Comparison of ENCODE assay signal across 8 mouse cellular contexts in genomic region chr12:84191770-84192169, GRCm38 (mm10). TPM values are rescaled to one million over a fixed set of nuclear protein-coding genes. Genes with fewer than 3 reads are reported as not detected.
DNase-seq lines count a peak whose midpoint lies in the region; ATAC-seq and TF ChIP-seq lines count a peak whose summit lies in the region.

No protein-coding gene starts in this region.

- TF ChIP-seq EP300 in liver, embryonic 14.5 days (IDR thresholded peaks at IDR 0.05; ENCODE audit: low read depth): 0 out of 2 replicates have a peak, but pooled peaks have one; percentile 26

- no peak for TF ChIP-seq CTCF in C2C12 (IDR thresholded peaks at IDR 0.05; ENCODE audit: control insufficient read depth, insufficient read depth, insufficient read length)
- TF ChIP-seq CTCF in liver, embryonic 14.5 days (IDR thresholded peaks at IDR 0.05; ENCODE audit: low read depth): no peak

- H3ac ChIP-seq in C2C12 (ENCODE audit: control insufficient read depth, insufficient read length, low read depth): peak overlapping the region; percentile 81

- peaks cover 66% of the 10 kb centered on the region for H3K79me3 ChIP-seq in C2C12 (ENCODE audit: low read depth)

- H3K4me2 ChIP-seq in forebrain, embryonic 14.5 days (ENCODE audit: low read length): peak overlapping the region; percentile 95
- H3K4me2 ChIP-seq in liver, embryonic 14.5 days (ENCODE audit: low read depth): peak overlapping the region; percentile 87

- no peaks in the 10 kb centered on the region for H3K9me3 ChIP-seq in forebrain, embryonic 14.5 days (replicated peaks; ENCODE audit: control insufficient read depth, low read length)
- H3K9me3 ChIP-seq in liver, embryonic 14.5 days (ENCODE audit: control insufficient read depth, low read length): no peaks in the 10 kb centered on the region

- no peaks in the 10 kb centered on the region for H3K27me3 ChIP-seq in C2C12 (ENCODE audit: control insufficient read depth, insufficient read depth, insufficient read length)
- H3K27me3 ChIP-seq in forebrain, embryonic 14.5 days (replicated peaks; ENCODE audit: control insufficient read depth, insufficient read depth, low read length): no peaks in the 10 kb centered on the region
- H3K27me3 ChIP-seq in liver, embryonic 14.5 days (ENCODE audit: control insufficient read depth, insufficient read depth, low read length): no peaks in the 10 kb centered on the region

- peak overlapping the region; percentile 80 for H3K4me3 ChIP-seq in C2C12 (ENCODE audit: insufficient read depth, poor library complexity, severe bottlenecking)
- peak overlapping the region; percentile 79 for H3K4me3 ChIP-seq in forebrain, embryonic 14.5 days (ENCODE audit: low read depth, low read length)
- peak overlapping the region; percentile 80 to 98 for H3K4me3 ChIP-seq in liver, embryonic 14.5 days (ENCODE audit: insufficient read depth in 1 of 2, low read depth in 2 of 2, low read length in 2 of 2)

- H3K36me3 ChIP-seq in C2C12 (ENCODE audit: control insufficient read depth, insufficient read depth): peaks cover 10% of the 10 kb centered on the region
- H3K36me3 ChIP-seq in forebrain, embryonic 14.5 days (ENCODE audit: control insufficient read depth, insufficient read depth, low read length): no peaks in the 10 kb centered on the region
- H3K36me3 ChIP-seq in liver, embryonic 14.5 days (replicated peaks; ENCODE audit: control insufficient read depth, insufficient read depth, low read depth): peaks cover 3% of the 10 kb centered on the region; the same call in 1 of the 2 replicates

- peak overlapping the region; percentile 95; the same call in 1 of the 2 replicates for H3K27ac ChIP-seq in forebrain, embryonic 14.5 days (ENCODE audit: low read depth, low read length)
- peak overlapping the region; percentile 85 for H3K27ac ChIP-seq in liver, embryonic 14.5 days

- WGBS in forebrain, embryonic 14.5 days: 12% methylated on average over 5 of the region's 5 CpGs
- 12% methylated on average over 5 of the region's 5 CpGs for WGBS in liver, embryonic 14.5 days (ENCODE audit: insufficient replicate concordance)

- peaks cover 47% of the 10 kb centered on the region for H3K4me1 ChIP-seq in forebrain, embryonic 14.5 days (ENCODE audit: control insufficient read depth, insufficient read depth, low read length)
- H3K4me1 ChIP-seq in liver, embryonic 14.5 days (replicated peaks; ENCODE audit: control insufficient read depth in 2 of 2, insufficient read depth in 2 of 2, low read length in 1 of 2): peaks cover 37 to 51% of the 10 kb centered on the region in 2 experiments

- no peak for ATAC-seq in forebrain, embryonic 14.5 days
- ATAC-seq in liver, embryonic 14.5 days (ENCODE audit: insufficient read depth): peak; percentile 24; the same call in 1 of the 2 replicates

- peak overlapping the region; percentile 92 for H3K9ac ChIP-seq in forebrain, embryonic 14.5 days (ENCODE audit: low read length)
- H3K9ac ChIP-seq in liver, embryonic 14.5 days (replicated peaks): peak overlapping the region; percentile 99

- peaks cover 90% of the 10 kb centered on the region for H3K79me2 ChIP-seq in C2C12 (ENCODE audit: control insufficient read depth, insufficient read depth)

- peak; percentile 26 for DNase-seq in embryo, embryonic 10.5 days (ENCODE audit: low spot score)
- DNase-seq in embryo, embryonic 11 days: no peak
- no peak for DNase-seq in forebrain, embryonic 14.5 days (ENCODE audit: low spot score)
- no peak for DNase-seq in liver, embryonic 14.5 days (ENCODE audit: low read depth in 3 of 3, low spot score in 3 of 3)
- no peak for DNase-seq in thymus, postnatal 10 days (ENCODE audit: low spot score in 2 of 2)
- DNase-seq in adrenal gland, adult (ENCODE audit: inconsistent age in 2 of 2, low spot score in 1 of 2): no peak
- DNase-seq in thymus, postnatal 25 days: no peak

TF ChIP-seq in C2C12, 6 proteins besides CTCF, POLR2A, EP300 and RAD21:
- TF ChIP-seq CEBPB (IDR thresholded peaks at IDR 0.05; ENCODE audit: low read depth) (no peak), FOSL1 (IDR thresholded peaks at IDR 0.05; ENCODE audit: insufficient read depth, low read length, poor library complexity, severe bottlenecking) (no peak), MAX (IDR thresholded peaks at IDR 0.05) (no peak), USF1 (IDR thresholded peaks at IDR 0.05; ENCODE audit: low read depth) (no peak), MYOG (IDR thresholded peaks at IDR 0.05; ENCODE audit: control insufficient read depth, extremely low read depth, insufficient read length) (no peak), MYOD1 (IDR thresholded peaks at IDR 0.05; ENCODE audit: control insufficient read depth, insufficient read length, low read depth) (no peak)

RNA-seq across cellular contexts. Expression of gene Elmsan1, which starts 26.9 kb away (rescaled TPM):
- 6.5 TPM for polyA plus RNA-seq in C2C12 (2012; fragmentation: generic; extraction: Trizol)
- polyA plus RNA-seq in forebrain, embryonic 14.5 days (2014; fragmentation: Nextera tagmentation; extraction: Ambion mirVana): 3.2 and 3.4 TPM in 2 replicates
- polyA plus RNA-seq in liver, embryonic 14.5 days (2012; rRNA removed): 3.9 and 4.3 TPM in 2 replicates
- polyA plus RNA-seq in liver, embryonic 14.5 days (2014; fragmentation: Nextera tagmentation; extraction: Ambion mirVana): 4.5 and 5.1 TPM in 2 replicates

RNA-seq across cellular contexts. Expression of gene Pnma1, which starts 43.5 kb away (rescaled TPM):
- 0.46 TPM for polyA plus RNA-seq in C2C12 (2012; fragmentation: generic; extraction: Trizol)
- polyA plus RNA-seq in forebrain, embryonic 14.5 days (2014; fragmentation: Nextera tagmentation; extraction: Ambion mirVana): 4.1 and 6.0 TPM in 2 replicates
- polyA plus RNA-seq in liver, embryonic 14.5 days (2012; rRNA removed): 0.09 and 0.10 TPM in 2 replicates
- 0.05 and 0.11 TPM in 2 replicates for polyA plus RNA-seq in liver, embryonic 14.5 days (2014; fragmentation: Nextera tagmentation; extraction: Ambion mirVana)
